Mouse (Mus musculus) heart, postnatal 4 days (tissue): ENCODE measurements around the gene Trp53bp2. TPM values are rescaled to one million over a fixed set of nuclear protein-coding genes. Genes with fewer than 3 reads are reported as not detected.
A peak's percentile ranks its signal among the peaks of the same experiment; 100 is the strongest.

Experiments used
- DNase-seq: peaks from one replicate; pipeline ENCODE4 v3.0.0; 2021
- total RNA-seq, 2 experiments: library from RNA; stranded (reverse); gene quantifications; 2 replicates each; pipeline ENCODE4 v1.2.3; 2021

Gene Trp53bp2
- total RNA-seq, 2 experiments from 2014 or later, result 20.4 to 20.5 TPM

GRCm38 (mm10) chr1:182502491-182503050 is 93.6 kb downstream of the Trp53bp2 start:
- no peak for DNase-seq

- no peak for DNase-seq
Observed at GRCm38 (mm10) chr1:182503206-182503900, 94.4 kb downstream of the Trp53bp2 start.

GRCm38 (mm10) chr1:182504223-182504622 is 95.3 kb downstream of the Trp53bp2 start:
- peak; percentile 88 for DNase-seq

- no peak for DNase-seq
Observed at GRCm38 (mm10) chr1:182505291-182505690, 96.3 kb downstream of the Trp53bp2 start.

GRCm38 (mm10) chr1:182506229-182506986 is 97.4 kb downstream of the Trp53bp2 start:
- peak; percentile 73 for DNase-seq

- no peak for DNase-seq
Observed at GRCm38 (mm10) chr1:182509110-182509797, 100.3 kb downstream of the Trp53bp2 start.

GRCm38 (mm10) chr1:182511073-182511472 is 102.1 kb downstream of the Trp53bp2 start:
- DNase-seq, result no peak

- DNase-seq, result no peak
Observed at GRCm38 (mm10) chr1:182511778-182512177, 102.8 kb downstream of the Trp53bp2 start.

Other genes with a start within 250 kb of the Trp53bp2 start
- gene Vmn1r1, start 244.7 kb upstream of the Trp53bp2 start, total RNA-seq, result not detected
- 100 to 1,000 TPM; 113 to 121 TPM for gene Degs1, start 126.4 kb upstream of the Trp53bp2 start, total RNA-seq
- 10 to 100 TPM; 20.4 to 24.5 TPM for gene Fbxo28, start 67.5 kb upstream of the Trp53bp2 start, total RNA-seq
- gene Capn2, start 108.4 kb downstream of the Trp53bp2 start, total RNA-seq, result 10 to 100 TPM; 86.6 to 89.9 TPM
- not detected for gene Capn8, start 155.8 kb downstream of the Trp53bp2 start, total RNA-seq